Mouse (Mus musculus) forebrain, embryonic 16.5 days (tissue): ENCODE data around the gene Golga1. TPM values are rescaled to one million over a fixed set of nuclear protein-coding genes. Genes with fewer than 3 reads are reported as not detected.

ENCODE experiments used
- ATAC-seq: fragments of 200-750 bp; cut with Nextera tagmentation; 2 replicates; pipeline ENCODE4 v1.8.0; 2017; ENCODE audit warnings: mild to moderate bottlenecking, moderate library complexity
- H3K27ac ChIP-seq: fragments of 300-500 bp; sonication (generic); 2 replicates; pipeline ENCODE4 v1.5.1; 2014; ENCODE audit warnings: low read length, control low read depth
- H3K27me3 ChIP-seq: fragments of 300-500 bp; sonication (generic); replicated peaks from 2 replicates; pipeline ENCODE4 v1.6.1; 2014; ENCODE audit warnings: low read length; ENCODE audit not compliant: control insufficient read depth, insufficient read depth
- H3K36me3 ChIP-seq: fragments of 300-500 bp; sonication (generic); 2 replicates; pipeline ENCODE4 v1.6.1; 2014; ENCODE audit not compliant: control insufficient read depth, insufficient read depth
- H3K4me1 ChIP-seq: fragments of 300-500 bp; sonication (generic); replicated peaks from 2 replicates; pipeline ENCODE4 v1.6.1; 2014; ENCODE audit warnings: low read length; ENCODE audit not compliant: control insufficient read depth, insufficient read depth
- H3K4me2 ChIP-seq: fragments of 300-500 bp; sonication (generic); 2 replicates; pipeline ENCODE4 v1.6.1; 2014; ENCODE audit warnings: mild to moderate bottlenecking, low read length, control low read depth
- H3K4me3 ChIP-seq: fragments of 300-500 bp; sonication (generic); replicated peaks from 2 replicates; pipeline ENCODE4 v1.5.1; 2014; ENCODE audit warnings: mild to moderate bottlenecking, low read length, control low read depth
- H3K9ac ChIP-seq: fragments of 300-500 bp; sonication (generic); replicated peaks from 2 replicates; pipeline ENCODE4 v1.6.1; 2014; ENCODE audit warnings: low read depth, low read length, control low read depth
- H3K9me3 ChIP-seq: fragments of 300-500 bp; sonication (generic); 2 replicates; pipeline ENCODE4 v1.6.1; 2016; ENCODE audit warnings: low read length; ENCODE audit not compliant: control insufficient read depth
- WGBS: fragments of 180-500 bp; shearing (Covaris S2); extraction: QIAGEN DNeasy Blood & Tissue Kit; methylation state at CpG from one replicate; pipeline ENCODE4 v1.1.7; 2014; 5-methylcytosine and 5-hydroxymethylcytosine counted together
- polyA plus RNA-seq: library from polyadenylated mRNA; unstranded; fragments of >200 nt; fragmentation: Nextera tagmentation; extraction: Ambion mirVana; gene quantifications from 2 replicates; pipeline ENCODE4 v1.2.1, GENCODE M21; 2015

Golga1 gene
- polyA plus RNA-seq, 1 experiment from 2014 or later: 40.7 TPM

DNA sequence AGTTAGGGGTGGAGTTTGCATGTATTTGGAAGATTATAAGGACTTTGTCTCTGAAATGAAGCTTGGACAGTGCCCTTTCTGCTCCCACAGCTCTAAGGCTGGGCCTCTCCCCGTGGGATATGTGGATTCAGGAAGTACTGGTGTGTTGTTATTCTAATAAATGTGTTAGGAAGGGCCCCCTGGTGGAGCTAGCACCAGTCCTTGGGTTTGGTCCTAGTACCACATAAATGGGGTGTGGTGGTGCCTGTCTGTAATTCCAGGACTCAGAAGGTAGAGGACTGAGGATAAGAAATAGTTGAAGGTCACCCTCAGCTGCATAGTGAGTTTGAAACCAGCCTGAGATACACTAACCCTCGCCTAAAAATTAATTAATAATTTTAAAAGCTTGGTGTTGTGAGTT lies 92.1 kb downstream of the Golga1 start:
- H3K4me3 ChIP-seq: no peak overlapping the region
- no peak overlapping the region for H3K27ac ChIP-seq
- H3K27me3 ChIP-seq: no peaks in the 10 kb centered on the region
- no peaks in the 10 kb centered on the region for H3K36me3 ChIP-seq
- ATAC-seq: no peak
- H3K4me2 ChIP-seq: no peak overlapping the region
- no peaks in the 10 kb centered on the region for H3K9me3 ChIP-seq
- H3K9ac ChIP-seq: no peak overlapping the region
- WGBS: 52% methylated on average over 2 of the region's 2 CpGs
- no peaks in the 10 kb centered on the region for H3K4me1 ChIP-seq

DNA sequence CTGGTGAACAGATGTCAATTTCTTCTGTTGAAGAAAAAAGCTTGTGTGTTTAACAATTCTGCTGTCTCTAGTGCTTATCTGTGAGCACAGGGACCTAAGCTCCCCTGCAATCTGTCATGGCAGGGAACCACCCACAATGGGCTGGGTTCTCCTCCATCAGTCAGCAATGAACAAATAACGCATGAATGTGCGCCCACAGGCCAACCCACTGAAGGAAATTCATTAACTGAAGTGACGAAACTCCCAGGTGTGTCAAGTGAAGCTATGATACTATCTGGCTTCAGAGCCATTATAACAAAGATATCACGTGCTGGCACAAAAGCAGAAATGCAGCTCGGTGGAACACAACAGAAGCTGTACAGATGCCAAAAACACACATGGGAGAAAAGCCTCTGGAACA lies 95.3 kb downstream of the Golga1 start:
- Histone ChIP-seq H3K27me3 (no peaks in the 10 kb centered on the region), H3K27ac (no peak overlapping the region), H3K4me3 (no peak overlapping the region), H3K9me3 (no peaks in the 10 kb centered on the region), H3K9ac (no peak overlapping the region), H3K4me1 (no peaks in the 10 kb centered on the region), H3K36me3 (no peaks in the 10 kb centered on the region), H3K4me2 (no peak overlapping the region)
- WGBS: 80% methylated on average over 5 of the region's 5 CpGs
- ATAC-seq: no peak

DNA sequence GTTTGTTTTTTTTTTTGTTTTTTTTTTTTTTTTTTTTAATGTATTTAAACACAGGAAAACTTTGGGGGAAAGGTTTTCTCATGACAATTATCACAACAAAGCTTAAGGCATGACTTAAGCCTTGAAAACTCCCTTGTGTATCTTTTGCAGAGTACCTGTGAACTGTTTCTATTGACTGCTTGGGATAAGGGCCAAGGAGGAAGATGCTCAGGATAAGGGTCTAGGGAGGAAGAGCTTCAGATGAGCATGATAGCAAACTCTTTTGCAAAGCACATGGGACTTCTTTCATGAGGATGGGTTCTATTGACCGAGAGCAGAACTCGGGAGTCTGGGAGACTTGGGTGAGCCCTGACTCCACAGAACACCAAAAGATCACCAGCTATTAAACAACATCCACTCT lies 95.7 kb downstream of the Golga1 start:
- H3K9ac ChIP-seq: no peak overlapping the region
- H3K4me3 ChIP-seq: no peak overlapping the region
- WGBS: 98% methylated on average over 2 of the region's 2 CpGs
- ATAC-seq: no peak
- no peaks in the 10 kb centered on the region for H3K9me3 ChIP-seq
- H3K27me3 ChIP-seq: no peaks in the 10 kb centered on the region
- H3K36me3 ChIP-seq: no peaks in the 10 kb centered on the region
- H3K4me2 ChIP-seq: no peak overlapping the region
- no peaks in the 10 kb centered on the region for H3K4me1 ChIP-seq
- H3K27ac ChIP-seq: no peak overlapping the region

Other genes starting within 250 kb of the Golga1 start
- gene Nr6a1, start 137.9 kb downstream of the Golga1 start, polyA plus RNA-seq: 1.1 and 1.5 TPM in 2 replicates
- gene Olfml2a, start 133.6 kb downstream of the Golga1 start, polyA plus RNA-seq: 2.6 and 3.0 TPM in 2 replicates
- 1.7 and 2.3 TPM in 2 replicates for gene Wdr38, start 68.1 kb downstream of the Golga1 start, polyA plus RNA-seq
- 147 and 150 TPM in 2 replicates for gene Arpc5l, start 60.2 kb downstream of the Golga1 start, polyA plus RNA-seq
- gene Rpl35, start 59.9 kb downstream of the Golga1 start, polyA plus RNA-seq: 587 and 670 TPM in 2 replicates
- 17.9 and 21.7 TPM in 2 replicates for gene Scai, start 125.2 kb upstream of the Golga1 start, polyA plus RNA-seq
- 80.7 and 92.3 TPM in 2 replicates for gene Ppp6c, start 160.9 kb upstream of the Golga1 start, polyA plus RNA-seq